27 mouse cellular contexts compared by ENCODE assay signal in genomic region chr11:65773946-65774656, GRCm38 (mm10). TPM values are rescaled to one million over a fixed set of nuclear protein-coding genes. Genes with fewer than 3 reads are reported as not detected.
DNase-seq lines count a peak whose midpoint lies in the region; ATAC-seq and TF ChIP-seq lines count a peak whose summit lies in the region.
"Had no signal": no experiment of that assay in that cellular context is flagged by ENCODE, and none has a peak within 500 bp of the region (broad histone marks: within the 10 kb centered on the region; RNA-seq: fewer than 3 reads in every experiment).

No protein-coding gene starts in this region.

- H3K36me3 ChIP-seq in erythroblast, embryonic 14.5 days (ENCODE audit: control insufficient read depth), result peaks cover 39% of the 10 kb centered on the region
- H3K36me3 ChIP-seq in liver, embryonic 13.5 days, result 0 out of 2 replicates have a peak, but pooled peaks cover 2% of the 10 kb centered on the region
- H3K36me3 ChIP-seq in heart, adult 2 months (ENCODE audit: control insufficient read depth, insufficient read depth, low read length), result peaks cover 20% of the 10 kb centered on the region
- H3K36me3 ChIP-seq: heart, embryonic 13.5 days; hindbrain, embryonic 10.5 days; hindbrain, embryonic 15.5 days; midbrain, embryonic 13.5 days; neural tube, embryonic 13.5 days; stomach, embryonic 15.5 days had no signal

- H3K27me3 ChIP-seq in erythroblast, embryonic 14.5 days (ENCODE audit: control insufficient read depth), result no peaks in the 10 kb centered on the region
- H3K27me3 ChIP-seq in liver, embryonic 13.5 days, result no peaks in the 10 kb centered on the region
- H3K27me3 ChIP-seq in heart, adult 2 months (ENCODE audit: control insufficient read depth, insufficient read depth, low read length), result no peaks in the 10 kb centered on the region
- H3K27me3 ChIP-seq: heart, embryonic 13.5 days; hindbrain, embryonic 15.5 days; midbrain, embryonic 13.5 days; neural tube, embryonic 13.5 days; stomach, embryonic 15.5 days had no signal

- intact Hi-C loops in heart, adult 2 months (cut with DNase I), result no loop called here

- peaks cover 88% of the 10 kb centered on the region for H3K4me1 ChIP-seq in erythroblast, embryonic 14.5 days (ENCODE audit: control insufficient read depth)
- peaks cover 87% of the 10 kb centered on the region for H3K4me1 ChIP-seq in liver, embryonic 13.5 days (replicated peaks)
- H3K4me1 ChIP-seq in heart, adult 2 months (ENCODE audit: control insufficient read depth, insufficient read depth, low read length), result peaks cover 7% of the 10 kb centered on the region
- H3K4me1 ChIP-seq: hindbrain, embryonic 10.5 days; hindbrain, embryonic 15.5 days had no signal

- TF ChIP-seq POLR2A in heart, adult 2 months (IDR thresholded peaks at IDR 0.05; ENCODE audit: insufficient read depth, low read depth, low read length), result no peak

- DNase-seq in lung, postnatal 25 days (ENCODE audit: low spot score), result peak; percentile 16
- DNase-seq in lung, postnatal 14 days, result no peak
- DNase-seq in liver, embryonic 13.5 days, result no peak
- peak; percentile 56 for DNase-seq in lung, postnatal 36 days
- no peak for DNase-seq in heart, adult 2 months
- DNase-seq in kidney, postnatal 36 days, result no peak
- no peak for DNase-seq in right cerebral cortex, adult 2 months (ENCODE audit: low spot score in 2 of 2)
- DNase-seq: adrenal gland, adult 2 months; cerebellum, adult 2 months; cerebellum, postnatal 14 days; gastrocnemius, adult 2 months; gastrocnemius, postnatal 36 days; heart, postnatal 10 days; kidney, adult 2 months; kidney, postnatal 4 days; layer of hippocampus, postnatal 36 days; right cerebral cortex, postnatal 14 days had no signal

- H3K9me3 ChIP-seq in erythroblast, embryonic 14.5 days (ENCODE audit: control insufficient read depth, low read length), result no peaks in the 10 kb centered on the region
- H3K9me3 ChIP-seq in liver, embryonic 13.5 days (replicated peaks), result no peaks in the 10 kb centered on the region
- H3K9me3 ChIP-seq: heart, embryonic 13.5 days; hindbrain, embryonic 10.5 days; hindbrain, embryonic 15.5 days; midbrain, embryonic 13.5 days; neural tube, embryonic 13.5 days; stomach, embryonic 15.5 days had no signal

- peak overlapping the region; percentile 48 for H3K4me3 ChIP-seq in erythroblast, embryonic 14.5 days (replicated peaks)
- H3K4me3 ChIP-seq in liver, embryonic 13.5 days (replicated peaks), result peak overlapping the region; percentile 36
- H3K4me3 ChIP-seq in heart, adult 2 months, result no peak overlapping the region
- H3K4me3 ChIP-seq: gastrocnemius, adult 2 months; heart, embryonic 13.5 days; hindbrain, embryonic 10.5 days; hindbrain, embryonic 15.5 days; midbrain, embryonic 13.5 days; neural tube, embryonic 13.5 days; stomach, embryonic 15.5 days had no signal

- H3K4me2 ChIP-seq in liver, embryonic 13.5 days, result peak overlapping the region; percentile 67
- H3K4me2 ChIP-seq: heart, embryonic 13.5 days; hindbrain, embryonic 15.5 days; midbrain, embryonic 13.5 days; neural tube, embryonic 13.5 days; stomach, embryonic 15.5 days had no signal

- H3K79me2 ChIP-seq in heart, adult 2 months (replicated peaks; ENCODE audit: control insufficient read depth, insufficient read depth, low read length), result no peaks in the 10 kb centered on the region; the same call in 1 of the 2 replicates

- peak overlapping the region; percentile 62 for H3K9ac ChIP-seq in liver, embryonic 13.5 days
- no peak overlapping the region for H3K9ac ChIP-seq in heart, adult 2 months (ENCODE audit: low read depth, low read length)
- H3K9ac ChIP-seq: heart, embryonic 13.5 days; hindbrain, embryonic 15.5 days; midbrain, embryonic 13.5 days; neural tube, embryonic 13.5 days; stomach, embryonic 15.5 days had no signal

- ATAC-seq in liver, embryonic 13.5 days (ENCODE audit: low read depth), result peak; percentile 87
- ATAC-seq: activated CD4-positive, CD25-positive, alpha-beta regulatory T cell, adult 4 months; CD4-positive, CD25-positive, alpha-beta regulatory T cell, adult 4 months; forebrain, embryonic 14.5 days; midbrain, embryonic 13.5 days had no signal

- no peak for TF ChIP-seq CTCF in heart, adult 2 months (IDR thresholded peaks at IDR 0.05)

- H3K27ac ChIP-seq in liver, embryonic 13.5 days, result peak overlapping the region; percentile 92
- no peak overlapping the region for H3K27ac ChIP-seq in heart, adult 2 months
- H3K27ac ChIP-seq: gastrocnemius, adult 2 months; heart, embryonic 13.5 days; hindbrain, embryonic 10.5 days; hindbrain, embryonic 15.5 days; midbrain, embryonic 13.5 days; neural tube, embryonic 13.5 days; stomach, embryonic 15.5 days had no signal

- TF ChIP-seq EP300 in heart, adult 2 months (IDR thresholded peaks at IDR 0.05; ENCODE audit: insufficient read depth, low read depth, low read length), result no peak

- 31% methylated on average over 6 of the region's 6 CpGs for WGBS in liver, embryonic 13.5 days (ENCODE audit: insufficient replicate concordance)
- WGBS in heart, adult 2 months, result 74% methylated on average over 6 of the region's 6 CpGs

RNA-seq across cellular contexts. Expression of gene Map2k4, which starts 14.0 kb away (rescaled TPM):
- 0.91 and 1.2 TPM in 2 replicates for polyA plus RNA-seq in erythroblast, embryonic 14.5 days (2012)
- polyA plus RNA-seq in liver, embryonic 13.5 days (2015; fragmentation: Nextera tagmentation; extraction: Ambion mirVana), result 35.3 and 42.9 TPM in 2 replicates
- 10 to 100 TPM; 42.1 to 45.8 TPM for total RNA-seq in heart, adult 2 months (2021)
- 21.9 and 42.6 TPM in 2 replicates for polyA plus RNA-seq in heart, adult 2 months (2012; rRNA removed)

RNA-seq across cellular contexts. Expression of gene Zkscan6, which starts 32.9 kb away (rescaled TPM):
- polyA plus RNA-seq in erythroblast, embryonic 14.5 days (2012), result 0.09 and 0.15 TPM in 2 replicates
- 6.8 and 6.9 TPM in 2 replicates for polyA plus RNA-seq in liver, embryonic 13.5 days (2015; fragmentation: Nextera tagmentation; extraction: Ambion mirVana)
- 1 to 10 TPM; 4.2 to 4.4 TPM for total RNA-seq in heart, adult 2 months (2021)
- polyA plus RNA-seq in heart, adult 2 months (2012; rRNA removed), result 2.1 and 3.0 TPM in 2 replicates

Comparison
In these comparisons a context has a peak if more than half of its experiments do, and no peak if none do; other contexts are left out.
1. DNase-seq: peak in lung, postnatal 25 days (single experiment) and lung, postnatal 36 days (single experiment); none in lung, postnatal 14 days (single experiment), liver, embryonic 13.5 days (single experiment), heart, adult 2 months (0 of 2), kidney, postnatal 36 days (0 of 2) and right cerebral cortex, adult 2 months (0 of 2).
2. RNA of gene Map2k4, which starts 14.0 kb away (polyA plus RNA-seq): 35.3 to 42.9 TPM in liver, embryonic 13.5 days and 21.9 to 42.6 TPM in heart, adult 2 months; 0.91 to 1.2 TPM in erythroblast, embryonic 14.5 days; every median in the first group is over 10 times any median in the second.